In the genomic region with DNA sequence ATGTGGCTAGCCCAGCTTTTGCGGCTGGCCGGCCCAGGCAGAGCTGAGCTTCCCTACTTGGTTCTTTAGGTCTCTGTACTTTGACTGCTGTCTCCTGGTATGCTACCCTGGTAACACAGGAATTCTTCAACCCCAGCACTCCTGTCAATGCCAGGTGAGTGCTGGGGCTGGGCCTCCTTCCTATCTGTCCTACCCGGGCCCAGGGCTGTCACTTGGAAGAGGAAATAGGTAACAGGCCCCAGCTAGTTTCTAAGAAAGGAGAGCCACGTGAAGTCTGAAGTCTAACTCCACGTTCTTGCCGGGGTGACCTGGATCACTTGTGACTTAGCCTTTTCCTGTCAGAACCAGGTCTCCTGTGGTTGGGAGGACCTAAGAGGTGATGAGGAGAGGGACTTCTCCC, we compare ENCODE assay signal across 24 mouse cellular contexts. TPM values are rescaled to one million over a fixed set of nuclear protein-coding genes. Genes with fewer than 3 reads are reported as not detected.
DNase-seq lines count a peak whose midpoint lies in the region; ATAC-seq and TF ChIP-seq lines count a peak whose summit lies in the region.
"Had no signal": no experiment of that assay in that cellular context is flagged by ENCODE, and none has a peak within 500 bp of the region (broad histone marks: within the 10 kb centered on the region; RNA-seq: fewer than 3 reads in every experiment).

No protein-coding gene starts in this region.

- H3K4me1 ChIP-seq in kidney, adult 2 months (ENCODE audit: control insufficient read depth, insufficient read depth, low read length): peaks cover 4% of the 10 kb centered on the region; the same call in 1 of the 2 replicates
- peaks cover 26% of the 10 kb centered on the region for H3K4me1 ChIP-seq in brown adipose tissue, adult 24 weeks (ENCODE audit: control insufficient read depth, insufficient read depth, insufficient read length, low read length)
- peaks cover 6% of the 10 kb centered on the region; the same call in 1 of the 2 replicates for H3K4me1 ChIP-seq in intestine, embryonic 15.5 days (replicated peaks)
- peaks cover 21% of the 10 kb centered on the region for H3K4me1 ChIP-seq in limb, embryonic 12.5 days (replicated peaks)

- 0 out of 2 replicates have a peak overlapping the region, but pooled peaks have one; percentile 24 for H3K27ac ChIP-seq in kidney, adult 2 months (ENCODE audit: insufficient read depth, low read depth, low read length)
- H3K27ac ChIP-seq in brown adipose tissue, adult 24 weeks (replicated peaks; ENCODE audit: low read depth, low read length): peak overlapping the region; percentile 48
- H3K27ac ChIP-seq in intestine, embryonic 15.5 days: 0 out of 2 replicates have a peak overlapping the region, but pooled peaks have one; percentile 15
- 0 out of 2 replicates have a peak overlapping the region, but pooled peaks have one; percentile 17 for H3K27ac ChIP-seq in limb, embryonic 12.5 days
- H3K27ac ChIP-seq: embryonic facial prominence, embryonic 15.5 days; forebrain, embryonic 12.5 days; heart, embryonic 10.5 days; hindbrain, embryonic 12.5 days had no signal

- 53% methylated on average over 6 of the region's 6 CpGs for WGBS in kidney, adult 2 months
- WGBS in intestine, embryonic 15.5 days: 54% methylated on average over 6 of the region's 6 CpGs
- 74% methylated on average over 6 of the region's 6 CpGs for WGBS in limb, embryonic 12.5 days

- H3K9me3 ChIP-seq in intestine, embryonic 15.5 days: no peaks in the 10 kb centered on the region
- no peaks in the 10 kb centered on the region for H3K9me3 ChIP-seq in limb, embryonic 12.5 days
- H3K9me3 ChIP-seq: embryonic facial prominence, embryonic 15.5 days; forebrain, embryonic 12.5 days; heart, embryonic 10.5 days; hindbrain, embryonic 12.5 days had no signal

- TF ChIP-seq CTCF in kidney, adult 2 months (conservative IDR thresholded peaks at IDR 0.05; ENCODE audit: insufficient read depth, insufficient read length, low read depth, low read length): no peak

- no peaks in the 10 kb centered on the region for H3K27me3 ChIP-seq in kidney, adult 2 months (replicated peaks; ENCODE audit: control insufficient read depth, insufficient read depth, low read length)
- H3K27me3 ChIP-seq in intestine, embryonic 15.5 days (replicated peaks): no peaks in the 10 kb centered on the region
- H3K27me3 ChIP-seq in limb, embryonic 12.5 days: no peaks in the 10 kb centered on the region
- H3K27me3 ChIP-seq: embryonic facial prominence, embryonic 15.5 days; forebrain, embryonic 12.5 days; hindbrain, embryonic 12.5 days had no signal

- H3K4me3 ChIP-seq in kidney, adult 2 months (ENCODE audit: insufficient read depth, low read depth, low read length): peak overlapping the region; percentile 55
- H3K4me3 ChIP-seq in brown adipose tissue, adult 24 weeks (ENCODE audit: insufficient read depth, low read depth, low read length): no peak overlapping the region
- H3K4me3 ChIP-seq in intestine, embryonic 15.5 days (replicated peaks): no peak overlapping the region
- H3K4me3 ChIP-seq in limb, embryonic 12.5 days (replicated peaks): no peak overlapping the region
- H3K4me3 ChIP-seq: embryonic facial prominence, embryonic 15.5 days; forebrain, embryonic 12.5 days; heart, embryonic 10.5 days; hindbrain, embryonic 12.5 days had no signal

- H3K36me3 ChIP-seq in kidney, adult 2 months (ENCODE audit: control insufficient read depth, insufficient read depth, low read length): no peaks in the 10 kb centered on the region
- H3K36me3 ChIP-seq in intestine, embryonic 15.5 days: no peaks in the 10 kb centered on the region
- no peaks in the 10 kb centered on the region for H3K36me3 ChIP-seq in limb, embryonic 12.5 days
- H3K36me3 ChIP-seq: embryonic facial prominence, embryonic 15.5 days; forebrain, embryonic 12.5 days; heart, embryonic 10.5 days; hindbrain, embryonic 12.5 days had no signal

- no peak overlapping the region for H3K4me2 ChIP-seq in intestine, embryonic 15.5 days (replicated peaks)
- no peak overlapping the region for H3K4me2 ChIP-seq in limb, embryonic 12.5 days
- H3K4me2 ChIP-seq: embryonic facial prominence, embryonic 15.5 days; forebrain, embryonic 12.5 days; hindbrain, embryonic 12.5 days had no signal

- H3K9ac ChIP-seq in intestine, embryonic 15.5 days: no peak overlapping the region
- no peak overlapping the region for H3K9ac ChIP-seq in limb, embryonic 12.5 days (replicated peaks)
- H3K9ac ChIP-seq: embryonic facial prominence, embryonic 15.5 days; forebrain, embryonic 12.5 days; hindbrain, embryonic 12.5 days had no signal

- ATAC-seq in intestine, embryonic 15.5 days: peak; percentile 56
- ATAC-seq in limb, embryonic 12.5 days (ENCODE audit: insufficient number of reproducible peaks, insufficient read depth, low FRiP score, low TSS enrichment, low read depth): no peak
- ATAC-seq in inflammation-experienced regulatory T-cells, adult 6 months: no peak
- ATAC-seq: forebrain, embryonic 16.5 days; hindbrain, embryonic 16.5 days had no signal

- no peak for TF ChIP-seq POLR2A in kidney, adult 2 months (IDR thresholded peaks at IDR 0.05; ENCODE audit: low read depth, low read length)

- DNase-seq in kidney, adult 2 months: peak; percentile 76
- no peak for DNase-seq in kidney, postnatal 14 days
- DNase-seq in spleen, adult 12 weeks (ENCODE audit: low spot score): no peak
- DNase-seq: adrenal gland, adult 2 months; adrenal gland, postnatal 25 days; cerebellum, adult 11 months; cerebellum, adult 8-10 months; cerebellum, postnatal 14 days; embryo, embryonic 11 days; gastrocnemius, postnatal 25 days; heart, postnatal 10 days; heart, postnatal 4 days had no signal

RNA-seq across cellular contexts. Expression of gene Cldn19, which starts 1.9 kb away (rescaled TPM):
- polyA plus RNA-seq in kidney, adult 2 months (2012; rRNA removed): 83.6 and 95.0 TPM in 2 replicates
- 0.46 TPM in 1 of 2 replicates, not detected in the other for polyA plus RNA-seq in brown adipose tissue, adult 24 weeks (2012; ENCODE audit: insufficient read depth, insufficient read length, missing spikeins)
- 0.08 and 0.14 TPM in 2 replicates for polyA plus RNA-seq in intestine, embryonic 15.5 days (2015; fragmentation: Nextera tagmentation; extraction: Ambion mirVana)
- 0.08 and 0.14 TPM in 2 replicates for polyA plus RNA-seq in limb, embryonic 12.5 days (2016; fragmentation: Nextera tagmentation; extraction: Ambion mirVana)
- not detected for polyA plus RNA-seq in inflammation-experienced regulatory T-cells, adult 6 months (2017; shearing (Covaris generic))
- polyA plus RNA-seq: embryonic facial prominence, embryonic 11.5 days; heart, embryonic 10.5 days; heart, embryonic 14.5 days had no signal

RNA-seq across cellular contexts. Expression of gene P3h1, which starts 24.4 kb away (rescaled TPM):
- 16.0 and 18.0 TPM in 2 replicates for polyA plus RNA-seq in kidney, adult 2 months (2012; rRNA removed)
- 5.7 and 6.5 TPM in 2 replicates for polyA plus RNA-seq in brown adipose tissue, adult 24 weeks (2012; ENCODE audit: insufficient read depth, insufficient read length, missing spikeins)
- polyA plus RNA-seq in intestine, embryonic 15.5 days (2015; fragmentation: Nextera tagmentation; extraction: Ambion mirVana): 27.3 and 28.5 TPM in 2 replicates
- polyA plus RNA-seq in limb, embryonic 12.5 days (2016; fragmentation: Nextera tagmentation; extraction: Ambion mirVana): 29.6 and 30.0 TPM in 2 replicates
- polyA plus RNA-seq in inflammation-experienced regulatory T-cells, adult 6 months (2017; shearing (Covaris generic)): 1 to 10 TPM in 2 of 3 experiments, under 1 TPM in 1; 0.70 to 2.3 (median 1.7) TPM

RNA-seq across cellular contexts. Expression of gene AU022252, which starts 24.6 kb away (rescaled TPM):
- 9.9 and 11.8 TPM in 2 replicates for polyA plus RNA-seq in kidney, adult 2 months (2012; rRNA removed)
- 4.3 and 6.8 TPM in 2 replicates for polyA plus RNA-seq in brown adipose tissue, adult 24 weeks (2012; ENCODE audit: insufficient read depth, insufficient read length, missing spikeins)
- 28.1 and 30.9 TPM in 2 replicates for polyA plus RNA-seq in intestine, embryonic 15.5 days (2015; fragmentation: Nextera tagmentation; extraction: Ambion mirVana)
- 41.6 and 45.3 TPM in 2 replicates for polyA plus RNA-seq in limb, embryonic 12.5 days (2016; fragmentation: Nextera tagmentation; extraction: Ambion mirVana)
- polyA plus RNA-seq in inflammation-experienced regulatory T-cells, adult 6 months (2017; shearing (Covaris generic)): 10 to 100 TPM in 1 of 3 experiments, 1 to 10 TPM in 2; 6.3 to 10.7 (median 7.9) TPM

RNA-seq across cellular contexts. Expression of gene Ybx1, which starts 37.3 kb away (rescaled TPM):
- 202 and 242 TPM in 2 replicates for polyA plus RNA-seq in kidney, adult 2 months (2012; rRNA removed)
- 573 and 1,023 TPM in 2 replicates for polyA plus RNA-seq in brown adipose tissue, adult 24 weeks (2012; ENCODE audit: insufficient read depth, insufficient read length, missing spikeins)
- 627 and 712 TPM in 2 replicates for polyA plus RNA-seq in intestine, embryonic 15.5 days (2015; fragmentation: Nextera tagmentation; extraction: Ambion mirVana)
- polyA plus RNA-seq in limb, embryonic 12.5 days (2016; fragmentation: Nextera tagmentation; extraction: Ambion mirVana): 1,031 and 1,057 TPM in 2 replicates
- 100 to 1,000 TPM; 161 to 195 (median 174) TPM for polyA plus RNA-seq in inflammation-experienced regulatory T-cells, adult 6 months (2017; shearing (Covaris generic))

RNA-seq across cellular contexts. Expression of gene Tmem269, which starts 39.1 kb away (rescaled TPM):
- polyA plus RNA-seq in kidney, adult 2 months (2012; rRNA removed): 0.13 and 0.29 TPM in 2 replicates
- not detected in 2 replicates for polyA plus RNA-seq in brown adipose tissue, adult 24 weeks (2012; ENCODE audit: insufficient read depth, insufficient read length, missing spikeins)
- polyA plus RNA-seq in intestine, embryonic 15.5 days (2015; fragmentation: Nextera tagmentation; extraction: Ambion mirVana): not detected in 2 replicates
- polyA plus RNA-seq in limb, embryonic 12.5 days (2016; fragmentation: Nextera tagmentation; extraction: Ambion mirVana): not detected in 2 replicates
- not detected for polyA plus RNA-seq in inflammation-experienced regulatory T-cells, adult 6 months (2017; shearing (Covaris generic))
- polyA plus RNA-seq: embryonic facial prominence, embryonic 11.5 days; forebrain, embryonic 12.5 days; heart, embryonic 10.5 days had no signal

Comparison
In these comparisons a context has a peak if more than half of its experiments do, and no peak if none do; other contexts are left out.
1. RNA of gene Cldn19, which starts 1.9 kb away (polyA plus RNA-seq): 83.6 to 95.0 TPM in kidney, adult 2 months; 0.46 TPM in brown adipose tissue, adult 24 weeks, 0.08 to 0.14 TPM in intestine, embryonic 15.5 days, 0.08 to 0.14 TPM in limb, embryonic 12.5 days and not detected in inflammation-experienced regulatory T-cells, adult 6 months; every median in the first group is over 10 times any median in the second.
2. Peak in every context shown above with its lines, with median percentiles within 50 percentile points of each other: H3K27ac ChIP-seq.